Mouse (Mus musculus): ENCODE data around the gene Mex3a. TPM values are rescaled to one million over a fixed set of nuclear protein-coding genes. Genes with fewer than 3 reads are reported as not detected.
A peak's percentile ranks its signal among the peaks of the same experiment; 100 is the strongest.

The Mex3a gene
- polyA plus RNA-seq, 1 experiment from 2014 or later: 0.10 TPM

DNA sequence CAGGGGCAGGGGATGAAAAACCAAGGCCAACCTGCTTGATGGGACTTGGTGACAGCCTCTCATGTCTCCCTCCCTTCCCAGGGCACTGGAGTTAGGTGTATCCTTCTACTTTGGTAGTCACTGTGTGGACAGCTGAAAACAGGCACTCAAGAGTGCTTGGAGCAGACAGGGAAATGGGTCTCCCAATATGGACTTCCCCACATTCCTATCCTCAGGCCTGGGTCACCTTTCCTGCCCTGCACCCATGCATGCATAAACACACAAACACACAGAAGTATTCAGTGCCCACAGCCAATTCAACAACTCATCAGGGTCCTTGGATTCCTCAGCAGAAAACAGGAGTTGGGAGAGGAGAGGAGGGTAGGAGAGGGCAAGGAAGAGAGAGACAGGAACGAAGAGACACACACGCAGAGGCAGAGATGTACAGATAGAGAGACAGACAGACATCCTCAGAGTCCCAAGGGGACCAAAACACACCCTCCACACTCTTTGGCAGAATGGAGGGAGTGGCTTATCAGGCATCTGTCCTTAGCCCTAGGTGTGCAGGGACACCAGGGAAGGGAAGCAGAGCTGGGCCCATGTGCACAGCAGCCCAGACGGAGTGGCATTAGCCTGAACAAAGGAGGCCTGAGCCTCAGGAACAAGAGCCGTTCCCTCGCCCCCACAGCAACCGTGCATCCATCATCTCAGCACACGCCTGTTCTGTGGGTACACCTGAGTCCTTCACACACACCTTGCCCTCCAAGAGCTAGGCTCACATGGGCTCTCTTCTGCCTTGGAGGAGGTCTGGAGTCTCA lies 2.8 kb upstream of the Mex3a start:
- Histone ChIP-seq H3K27ac (no peak overlapping the region), H3K79me2 (ENCODE audit: inconsistent target) (no peaks in the 10 kb centered on the region), H3K4me3 (ENCODE audit: inconsistent target) (no peak overlapping the region), H3K36me3 (ENCODE audit: inconsistent target) (no peaks in the 10 kb centered on the region)
- WGBS (ENCODE audit: missing documents): 96% methylated on average over 7 of the region's 7 CpGs

DNA sequence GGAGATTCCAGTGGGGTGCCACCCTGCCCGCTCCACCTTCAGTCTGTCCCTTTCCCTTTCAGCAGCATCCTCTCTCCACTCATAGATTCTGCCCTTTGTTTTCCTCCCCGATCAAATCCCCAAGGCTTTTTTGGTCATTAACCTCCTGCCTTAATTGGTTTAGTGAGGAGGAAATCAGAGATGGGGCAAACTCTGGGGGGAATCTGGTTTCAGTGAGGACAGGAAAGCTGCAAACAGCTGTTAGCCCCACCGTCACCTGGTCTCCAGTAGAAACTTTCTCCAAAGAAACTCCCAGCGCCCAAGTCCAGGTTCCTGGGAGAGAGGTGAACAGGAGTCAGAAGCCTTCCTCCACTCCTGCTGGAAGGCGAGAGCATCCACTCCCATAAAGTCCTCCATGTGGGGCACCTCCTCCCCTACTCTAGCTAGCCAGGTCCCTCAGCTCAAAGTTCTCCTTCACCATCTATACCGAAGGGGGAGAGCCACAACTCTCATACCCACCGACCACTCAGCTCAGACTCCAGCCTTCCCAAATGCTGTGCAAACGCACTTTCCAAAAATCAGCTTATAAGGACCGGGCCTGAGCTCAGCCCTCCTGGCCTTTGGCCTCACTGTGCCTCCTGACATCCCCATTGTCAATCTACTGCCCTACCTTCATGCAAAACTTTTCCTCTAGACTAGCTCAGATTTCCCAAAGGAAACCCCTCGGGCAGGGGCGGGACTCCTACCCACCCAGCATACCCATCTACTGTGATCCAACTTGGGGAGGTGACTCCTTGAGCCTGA lies 1.9 kb upstream of the Mex3a start:
- Histone ChIP-seq H3K36me3 (ENCODE audit: inconsistent target) (no peaks in the 10 kb centered on the region), H3K79me2 (ENCODE audit: inconsistent target) (no peaks in the 10 kb centered on the region), H3K27ac (no peak overlapping the region), H3K4me3 (ENCODE audit: inconsistent target) (no peak overlapping the region)
- WGBS (ENCODE audit: missing documents): 76% methylated on average over 11 of the region's 11 CpGs

DNA sequence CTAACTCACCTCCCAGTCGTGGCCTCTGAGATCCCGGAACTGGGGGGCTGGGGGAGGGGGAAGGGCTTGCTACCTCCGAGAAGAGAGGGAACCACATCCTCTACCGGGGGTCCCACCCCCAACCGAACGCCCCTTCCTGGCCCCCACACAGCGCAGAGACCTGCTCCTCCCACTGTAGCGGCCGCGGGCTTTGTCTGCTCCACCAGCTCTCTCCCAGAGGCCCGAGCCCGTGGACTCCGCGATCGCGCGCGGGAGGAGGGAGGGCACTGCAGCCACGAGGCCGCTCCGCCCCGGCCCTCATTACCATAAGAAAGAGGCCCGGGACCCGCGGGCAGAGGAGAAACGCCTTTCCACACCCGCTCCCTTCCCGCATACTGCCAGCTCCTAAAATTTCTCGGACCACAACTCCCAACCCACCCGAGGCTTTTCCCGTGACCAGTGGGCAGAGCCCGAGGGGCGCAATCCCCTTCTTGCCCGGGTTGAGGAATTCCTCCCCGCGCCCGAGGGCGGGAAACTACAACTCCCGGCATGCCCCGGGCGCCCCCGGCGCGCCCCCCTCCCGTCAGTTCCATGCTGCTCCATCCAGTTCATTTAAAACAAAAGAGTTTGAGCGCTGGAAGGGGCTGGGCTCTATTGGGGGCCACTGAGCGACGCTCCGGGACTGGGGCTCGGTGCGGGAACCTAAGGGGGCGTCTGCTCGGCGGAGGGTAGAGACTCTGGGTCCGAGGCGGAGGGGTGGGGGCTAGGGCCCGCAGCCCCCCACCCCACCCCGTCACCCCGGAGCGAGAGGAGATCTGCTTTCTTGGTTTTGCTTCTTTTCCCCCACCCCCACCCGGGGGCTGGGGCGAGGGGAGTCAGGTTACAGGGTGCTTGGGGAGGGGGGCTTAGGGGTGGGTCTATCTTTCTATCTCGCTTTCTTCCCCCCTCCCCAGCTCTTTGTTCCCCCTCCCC lies 572 bp upstream of the Mex3a start:
- Histone ChIP-seq H3K79me2 (ENCODE audit: inconsistent target) (no peaks in the 10 kb centered on the region), H3K4me3 (ENCODE audit: inconsistent target) (peak overlapping the region; percentile 61), H3K36me3 (ENCODE audit: inconsistent target) (no peaks in the 10 kb centered on the region), H3K27ac (peak overlapping the region; percentile 13; the same call in 1 of the 2 replicates)
- 1% methylated on average over 56 of the region's 63 CpGs for WGBS (ENCODE audit: missing documents)

DNA sequence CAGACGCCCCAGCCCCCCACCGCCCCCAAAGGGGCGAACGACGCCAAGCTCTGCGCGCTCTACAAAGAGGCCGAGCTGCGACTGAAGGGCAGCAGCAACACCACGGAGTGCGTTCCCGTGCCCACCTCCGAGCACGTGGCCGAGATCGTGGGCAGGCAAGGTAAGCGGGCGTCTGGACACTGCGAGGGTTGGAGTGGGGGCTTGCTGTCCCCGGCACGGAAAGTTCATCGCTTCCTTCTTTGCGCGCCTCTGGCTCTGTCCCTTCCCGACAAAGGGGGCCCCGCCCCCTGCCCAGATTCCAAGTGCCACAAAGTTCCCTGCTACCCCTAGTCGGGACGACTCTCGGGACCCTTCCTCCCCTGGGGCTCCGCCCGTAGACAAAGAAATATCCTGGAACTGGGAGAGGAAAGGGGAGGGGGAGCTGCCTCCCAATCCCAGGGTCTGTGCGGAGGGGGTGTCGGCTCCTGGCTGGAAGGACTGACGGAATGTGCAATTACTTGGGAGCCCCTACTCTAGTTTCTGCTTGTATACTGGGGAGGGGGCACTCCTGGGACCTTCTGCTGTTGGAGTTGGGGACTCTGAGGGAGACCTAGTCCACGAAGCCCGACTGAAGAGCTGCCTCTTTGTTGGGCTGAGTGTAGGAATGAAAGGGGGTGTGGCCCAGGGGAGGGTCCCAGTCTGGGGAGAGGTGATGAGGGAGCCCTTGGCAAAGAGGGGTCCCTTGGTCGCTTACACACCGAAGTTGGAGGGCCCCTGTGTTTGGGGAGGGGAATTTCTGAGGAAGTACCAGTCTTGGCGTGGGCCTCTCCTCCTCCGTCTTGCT lies 705 bp downstream of the Mex3a start:
- H3K4me3 ChIP-seq (ENCODE audit: inconsistent target): no peak overlapping the region
- H3K79me2 ChIP-seq (ENCODE audit: inconsistent target): no peaks in the 10 kb centered on the region
- no peak overlapping the region for H3K27ac ChIP-seq
- WGBS (ENCODE audit: missing documents): 8% methylated on average over 40 of the region's 40 CpGs
- H3K36me3 ChIP-seq (ENCODE audit: inconsistent target): no peaks in the 10 kb centered on the region

DNA sequence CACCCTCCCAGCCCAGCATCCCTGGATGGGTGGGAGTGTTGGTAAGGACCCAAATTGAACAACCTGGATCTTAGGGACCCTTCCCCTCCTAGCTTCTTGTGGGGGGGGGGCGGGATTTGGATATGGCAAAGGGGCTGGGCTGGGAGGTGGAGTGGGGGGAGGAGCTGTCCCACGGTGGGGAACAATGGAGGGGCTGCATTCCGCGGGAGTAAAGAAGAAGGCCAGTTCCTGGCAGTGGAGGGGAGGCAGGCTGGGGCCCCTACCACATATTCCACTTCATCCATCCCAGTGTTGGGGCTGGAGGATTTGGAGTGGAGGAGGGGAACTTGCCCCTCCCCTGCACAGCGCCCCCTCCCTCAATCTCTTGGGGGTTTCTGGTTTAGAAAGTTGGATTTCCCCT lies 1.5 kb downstream of the Mex3a start:
- Histone ChIP-seq H3K4me3 (ENCODE audit: inconsistent target) (no peak overlapping the region), H3K79me2 (ENCODE audit: inconsistent target) (no peaks in the 10 kb centered on the region), H3K27ac (no peak overlapping the region), H3K36me3 (ENCODE audit: inconsistent target) (no peaks in the 10 kb centered on the region)
- WGBS (ENCODE audit: missing documents): 38% methylated on average over 5 of the region's 5 CpGs

DNA sequence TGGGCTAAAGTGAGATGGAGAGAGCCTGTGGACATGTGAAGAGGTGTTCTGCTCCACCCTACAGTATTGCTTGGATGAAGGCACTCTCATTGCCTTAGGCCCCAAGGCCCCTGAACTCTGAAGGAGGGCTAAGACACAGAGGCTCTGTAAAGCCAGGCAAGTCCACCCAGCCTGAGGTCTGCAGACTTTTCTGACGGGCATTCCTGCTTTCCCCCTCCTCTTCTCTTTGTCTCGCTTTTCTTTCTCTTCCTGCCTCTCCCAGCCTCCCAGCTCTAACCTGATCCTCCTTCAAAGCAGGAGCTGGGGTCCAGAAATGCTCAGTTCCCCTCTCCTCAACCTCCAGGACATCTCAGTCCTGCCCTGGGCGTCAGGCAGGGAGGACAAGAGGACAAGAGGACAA lies 2.8 kb downstream of the Mex3a start:
- WGBS (ENCODE audit: missing documents): 96% methylated on average over 3 of the region's 3 CpGs
- Histone ChIP-seq H3K27ac (no peak overlapping the region), H3K4me3 (ENCODE audit: inconsistent target) (no peak overlapping the region)

DNA sequence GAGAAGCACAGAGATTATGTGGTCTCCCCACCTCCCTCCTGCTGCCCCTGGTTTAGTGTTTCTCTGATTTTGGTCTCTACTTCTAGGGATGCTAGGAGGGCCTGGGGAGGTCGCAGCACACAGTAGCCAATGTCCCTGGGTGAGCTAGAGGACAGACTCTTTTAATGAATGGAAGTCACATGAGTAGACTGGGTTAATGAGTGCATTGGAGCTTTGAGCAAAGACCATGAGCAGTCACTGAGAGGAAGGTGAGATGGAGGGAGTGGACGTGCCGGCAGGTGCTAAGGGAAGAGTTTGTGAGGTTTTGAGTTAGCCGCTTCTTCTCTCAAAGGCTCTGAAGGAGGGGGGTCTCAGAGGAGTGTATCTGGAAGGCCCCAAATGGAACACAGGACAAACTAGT lies 3.3 kb downstream of the Mex3a start:
- H3K36me3 ChIP-seq (ENCODE audit: inconsistent target): no peaks in the 10 kb centered on the region
- no peak overlapping the region for H3K4me3 ChIP-seq (ENCODE audit: inconsistent target)
- 94% methylated on average over 4 of the region's 4 CpGs for WGBS (ENCODE audit: missing documents)
- no peak overlapping the region for H3K27ac ChIP-seq
- H3K79me2 ChIP-seq (ENCODE audit: inconsistent target): no peaks in the 10 kb centered on the region

More for the DNA sequence above, 2.8 kb downstream of the Mex3a start:
- Histone ChIP-seq H3K36me3 (ENCODE audit: inconsistent target) (no peaks in the 10 kb centered on the region), H3K79me2 (ENCODE audit: inconsistent target) (no peaks in the 10 kb centered on the region)

DNA sequence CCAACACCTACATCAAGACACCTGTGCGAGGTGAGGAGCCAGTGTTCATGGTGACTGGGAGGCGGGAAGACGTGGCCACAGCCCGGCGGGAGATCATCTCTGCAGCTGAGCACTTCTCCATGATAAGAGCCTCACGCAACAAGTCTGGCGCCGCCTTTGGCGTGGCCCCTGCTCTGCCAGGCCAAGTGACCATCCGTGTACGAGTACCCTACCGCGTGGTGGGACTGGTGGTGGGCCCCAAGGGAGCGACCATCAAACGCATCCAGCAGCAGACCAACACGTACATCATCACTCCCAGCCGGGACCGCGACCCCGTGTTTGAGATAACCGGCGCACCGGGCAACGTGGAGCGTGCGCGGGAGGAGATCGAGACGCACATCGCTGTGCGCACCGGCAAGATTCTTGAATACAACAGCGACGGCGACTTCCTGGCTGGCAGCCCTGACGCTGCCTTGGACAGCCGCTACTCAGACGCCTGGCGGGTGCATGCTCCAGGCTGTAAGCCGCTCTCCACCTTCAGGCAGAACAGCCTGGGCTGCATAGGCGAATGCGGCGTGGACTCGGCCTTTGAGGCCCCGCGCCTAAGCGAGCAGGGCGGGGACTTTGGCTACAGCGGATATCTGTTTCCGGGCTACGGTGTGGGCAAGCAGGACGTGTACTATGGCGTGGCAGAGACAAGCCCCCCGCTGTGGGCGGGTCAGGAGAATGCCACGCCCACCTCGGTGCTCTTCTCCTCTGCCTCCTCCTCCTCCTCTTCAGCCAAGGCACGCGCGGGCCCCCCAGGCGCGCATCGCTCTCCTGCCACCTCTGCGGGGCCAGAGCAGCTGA lies 4.1 kb downstream of the Mex3a start:
- no peak overlapping the region for H3K4me3 ChIP-seq (ENCODE audit: inconsistent target)
- WGBS (ENCODE audit: missing documents): 82% methylated on average over 64 of the region's 64 CpGs

DNA sequence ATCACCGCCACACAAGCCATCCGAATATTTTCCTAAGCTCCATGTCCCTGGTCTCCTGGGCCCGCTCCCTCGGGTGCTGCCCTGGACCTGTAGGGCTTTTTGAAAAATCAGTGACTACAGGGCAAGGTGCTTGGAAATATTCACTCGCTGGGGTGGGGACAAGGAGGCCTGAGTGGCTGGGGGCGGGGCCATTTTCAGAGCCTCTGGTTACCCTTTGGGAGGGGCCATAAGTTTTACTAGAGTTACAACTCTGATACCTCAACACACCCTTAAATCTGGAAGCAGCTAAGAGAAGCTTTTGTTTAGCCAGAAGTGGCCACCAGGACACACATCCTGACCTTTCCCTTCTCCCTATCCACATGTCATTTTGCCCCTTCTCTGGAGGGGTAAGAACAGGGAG lies 5.0 kb downstream of the Mex3a start:
- no peaks in the 10 kb centered on the region for H3K36me3 ChIP-seq (ENCODE audit: inconsistent target)
- no peaks in the 10 kb centered on the region for H3K79me2 ChIP-seq (ENCODE audit: inconsistent target)
- H3K27ac ChIP-seq: no peak overlapping the region
- no peak overlapping the region for H3K4me3 ChIP-seq (ENCODE audit: inconsistent target)
- WGBS (ENCODE audit: missing documents): 98% methylated on average over 6 of the region's 6 CpGs

More for the DNA sequence above, 4.1 kb downstream of the Mex3a start:
- H3K79me2 ChIP-seq (ENCODE audit: inconsistent target): no peaks in the 10 kb centered on the region
- H3K36me3 ChIP-seq (ENCODE audit: inconsistent target): no peaks in the 10 kb centered on the region
- no peak overlapping the region for H3K27ac ChIP-seq

DNA sequence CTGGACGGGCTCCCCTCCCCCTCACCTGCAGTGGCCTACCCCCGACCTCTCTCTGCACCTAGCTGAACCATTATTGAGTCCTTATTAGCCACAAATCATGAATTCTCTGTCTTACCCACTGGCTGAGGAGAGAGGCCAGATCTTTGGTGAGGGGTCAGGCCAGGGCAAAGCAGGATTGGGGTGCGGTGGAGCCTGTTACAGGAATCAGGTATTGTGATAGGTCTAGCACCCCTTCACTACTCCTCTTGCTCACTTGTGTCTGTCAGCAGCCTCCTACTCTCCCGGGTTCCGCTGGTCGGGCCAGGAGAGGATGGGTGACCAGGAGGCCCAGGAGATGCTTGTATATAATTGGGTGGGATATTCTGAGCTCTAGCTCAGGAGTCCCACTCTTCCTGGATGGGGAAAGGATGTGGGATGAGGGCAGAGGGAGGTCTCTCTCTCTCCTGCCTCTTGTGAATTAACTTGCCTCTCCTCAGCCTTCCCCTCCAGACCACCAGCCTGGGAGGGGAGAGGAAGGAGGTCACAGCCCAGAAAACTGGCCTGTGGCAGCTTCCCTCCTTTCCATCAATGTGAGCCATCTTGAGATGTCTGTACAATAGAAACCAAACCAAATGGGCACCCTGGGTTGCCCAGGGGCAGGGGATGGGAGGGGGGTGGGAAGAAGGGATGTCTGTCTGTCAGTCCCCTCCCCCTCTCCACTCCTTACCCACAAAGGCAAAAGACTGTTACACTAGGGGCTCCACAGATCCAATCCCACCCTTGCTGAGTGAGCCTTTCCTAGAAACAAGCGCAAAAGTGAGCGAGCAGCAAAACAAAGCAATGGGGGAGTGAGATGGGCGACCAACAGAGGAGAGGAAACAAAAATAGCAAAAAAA lies 6.3 kb downstream of the Mex3a start:
- no peaks in the 10 kb centered on the region for H3K79me2 ChIP-seq (ENCODE audit: inconsistent target)
- H3K36me3 ChIP-seq (ENCODE audit: inconsistent target): no peaks in the 10 kb centered on the region
- H3K4me3 ChIP-seq (ENCODE audit: inconsistent target): no peak overlapping the region
- H3K27ac ChIP-seq: no peak overlapping the region
- 87% methylated on average over 9 of the region's 9 CpGs for WGBS (ENCODE audit: missing documents)

DNA sequence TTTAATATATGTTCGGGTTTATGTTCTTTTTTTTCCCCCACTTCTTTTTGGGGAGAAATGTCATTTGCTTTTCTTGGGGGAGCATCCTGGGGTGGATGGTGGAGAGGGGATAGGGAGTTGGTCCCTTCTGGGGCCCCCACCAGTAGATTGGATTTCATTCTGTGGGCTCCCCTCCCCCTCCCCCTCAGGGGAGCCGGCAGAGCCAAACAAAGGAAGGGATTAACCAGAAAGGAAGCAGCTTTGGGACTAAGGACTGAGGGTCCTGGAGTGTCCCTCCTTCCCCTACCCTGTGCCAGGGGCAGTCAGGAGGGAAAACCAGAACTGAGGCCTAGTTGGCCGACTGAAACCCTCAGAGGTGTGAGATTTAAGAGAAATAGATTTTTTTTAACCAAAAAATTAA lies 7.2 kb downstream of the Mex3a start:
- Histone ChIP-seq H3K79me2 (ENCODE audit: inconsistent target) (no peaks in the 10 kb centered on the region), H3K27ac (no peak overlapping the region)
- 80% methylated on average over 3 of the region's 3 CpGs for WGBS (ENCODE audit: missing documents)

DNA sequence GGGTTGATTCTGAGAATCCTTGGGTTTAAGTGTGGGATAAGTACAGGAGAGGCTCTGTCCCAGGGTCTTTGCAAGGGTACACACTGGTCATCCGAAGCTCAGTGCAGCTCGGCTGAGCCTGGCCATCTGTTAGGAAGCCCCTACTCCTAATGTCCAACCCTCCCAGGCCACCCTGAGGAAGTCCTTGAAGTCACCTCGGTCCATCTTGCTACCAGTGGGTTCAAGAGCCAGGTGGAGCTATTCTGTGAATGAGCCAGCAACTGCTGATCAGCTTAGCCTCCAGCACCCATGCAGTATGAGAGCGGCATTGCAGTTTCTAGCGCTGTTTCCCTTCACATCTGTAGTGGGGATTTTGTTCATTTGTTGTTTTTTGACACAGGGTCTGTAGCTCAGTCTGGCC lies 7.9 kb downstream of the Mex3a start:
- Histone ChIP-seq H3K36me3 (ENCODE audit: inconsistent target) (no peaks in the 10 kb centered on the region), H3K27ac (no peak overlapping the region), H3K79me2 (ENCODE audit: inconsistent target) (no peaks in the 10 kb centered on the region), H3K4me3 (ENCODE audit: inconsistent target) (no peak overlapping the region)
- 87% methylated on average over 5 of the region's 5 CpGs for WGBS (ENCODE audit: missing documents)

More for the DNA sequence above, 7.2 kb downstream of the Mex3a start:
- Histone ChIP-seq H3K4me3 (ENCODE audit: inconsistent target) (no peak overlapping the region), H3K36me3 (ENCODE audit: inconsistent target) (no peaks in the 10 kb centered on the region)
